Mouse (Mus musculus) testis, adult 2 months (tissue): ENCODE measurements around the gene Jund. TPM values are rescaled to one million over a fixed set of nuclear protein-coding genes. Genes with fewer than 3 reads are reported as not detected.

Experiments
- H3K27ac ChIP-seq: fragments of 200-500 bp; 2 replicates; pipeline ENCODE4 v1.5.1; 2012; ENCODE audit warnings: low read depth, low read length; ENCODE audit not compliant: control insufficient read depth, insufficient read depth
- H3K27me3 ChIP-seq: fragments of 200-500 bp; 2 replicates; pipeline ENCODE4 v1.6.1; 2012; ENCODE audit warnings: mild to moderate bottlenecking, low read length, moderate library complexity; ENCODE audit not compliant: control insufficient read depth, insufficient read depth
- H3K36me3 ChIP-seq: fragments of 200-500 bp; 2 replicates; pipeline ENCODE4 v1.6.1; 2012; ENCODE audit warnings: mild to moderate bottlenecking, low read length; ENCODE audit not compliant: control insufficient read depth, insufficient read depth
- H3K4me1 ChIP-seq: fragments of 200-500 bp; 2 replicates; pipeline ENCODE4 v1.6.1; 2012; ENCODE audit warnings: low read length; ENCODE audit not compliant: control insufficient read depth, insufficient read depth
- H3K4me3 ChIP-seq: fragments of 200-500 bp; 2 replicates; pipeline ENCODE4 v1.5.1; 2012; ENCODE audit warnings: low read depth, mild to moderate bottlenecking, low read length, moderate library complexity, mixed read lengths; ENCODE audit not compliant: control insufficient read depth
- CTCF ChIP-seq: fragments of 200-500 bp; IDR thresholded peaks from 2 replicates; pipeline ENCODE4 v1.5.1; 2012; ENCODE audit warnings: low read depth, mild to moderate bottlenecking, inconsistent platforms, low read length, moderate library complexity; ENCODE audit not compliant: control insufficient read depth, insufficient read depth, insufficient replicate concordance
- POLR2A ChIP-seq: fragments of 200-500 bp; IDR thresholded peaks from 2 replicates; pipeline ENCODE4 v1.6.1; 2012; ENCODE audit warnings: low read depth, mild to moderate bottlenecking, inconsistent platforms, low read length, moderate library complexity; ENCODE audit not compliant: control insufficient read depth
- polyA plus RNA-seq: library from polyadenylated mRNA; depleted of rRNA; stranded (reverse); fragments of >200 nt; gene quantifications from 2 replicates; pipeline ENCODE4 v1.2.3, GENCODE M21; 2012

Jund gene
- polyA plus RNA-seq, 1 experiment = 79.2 TPM

DNA sequence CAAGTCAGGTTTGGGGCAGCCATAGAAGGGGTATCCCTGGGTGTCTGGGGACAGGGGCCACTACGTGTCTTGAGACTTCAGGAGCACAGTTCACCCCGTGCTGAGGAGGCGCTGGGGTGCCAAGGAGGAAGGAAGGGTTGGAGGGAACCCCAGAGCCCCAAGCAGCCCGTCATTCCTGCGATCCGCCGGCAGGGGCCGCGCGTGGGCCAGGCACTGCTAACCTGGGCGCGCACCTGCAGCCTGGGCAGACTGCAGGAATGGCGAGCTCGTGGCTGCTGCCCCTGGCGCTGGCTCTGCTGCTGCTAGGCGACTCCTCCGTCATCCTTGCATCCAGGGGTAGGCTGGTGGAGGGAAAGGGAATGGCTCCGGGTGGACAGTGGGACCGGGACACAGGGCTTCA, 19.5 kb downstream of the Jund start, which contains the start of gene Gm3336:
Gene Gm3336 (plus strand): TSS at position 247 of the 400 bp plus-strand sequence.
- Histone ChIP-seq H3K36me3 (no peaks in the 10 kb centered on the region), H3K4me3 (no peak within 1 kb of the TSS), H3K4me1 (no peaks in the 10 kb centered on the region; the same call in 1 of the 2 replicates), H3K27ac (no peak within 1 kb of the TSS), H3K27me3 (no peaks in the 10 kb centered on the region)
- no peak for TF ChIP-seq POLR2A
- peak; percentile 83 for TF ChIP-seq CTCF

DNA sequence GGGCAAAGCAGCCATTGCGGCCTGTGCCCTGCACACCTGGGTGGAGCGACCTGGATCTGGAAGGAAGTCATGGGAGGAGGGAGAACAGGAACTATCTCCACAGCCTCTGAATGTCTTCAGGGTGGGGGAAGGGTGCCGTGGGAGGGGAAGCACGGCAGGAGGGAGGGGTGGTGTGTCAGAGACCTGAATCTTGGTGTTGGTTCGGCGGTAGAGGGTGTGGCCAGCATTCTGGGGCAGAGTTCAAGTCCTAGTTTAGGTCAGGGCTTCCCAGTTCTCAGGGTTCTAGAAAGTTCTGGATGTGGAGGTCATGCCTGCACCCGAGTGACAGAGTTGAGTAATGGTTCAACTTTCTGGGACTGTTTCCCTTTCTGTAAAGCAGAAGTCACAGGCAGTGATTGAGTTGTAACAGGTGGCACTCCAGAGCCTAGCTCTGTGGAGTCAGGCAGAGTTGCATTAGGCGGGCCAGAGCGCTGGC, 21.1 kb downstream of the Jund start:
- Histone ChIP-seq H3K36me3 (no peaks in the 10 kb centered on the region), H3K4me1 (no peaks in the 10 kb centered on the region; the same call in 1 of the 2 replicates), H3K27me3 (no peaks in the 10 kb centered on the region), H3K27ac (no peak overlapping the region), H3K4me3 (no peak overlapping the region)
- TF ChIP-seq CTCF (no peak), POLR2A (no peak)

DNA sequence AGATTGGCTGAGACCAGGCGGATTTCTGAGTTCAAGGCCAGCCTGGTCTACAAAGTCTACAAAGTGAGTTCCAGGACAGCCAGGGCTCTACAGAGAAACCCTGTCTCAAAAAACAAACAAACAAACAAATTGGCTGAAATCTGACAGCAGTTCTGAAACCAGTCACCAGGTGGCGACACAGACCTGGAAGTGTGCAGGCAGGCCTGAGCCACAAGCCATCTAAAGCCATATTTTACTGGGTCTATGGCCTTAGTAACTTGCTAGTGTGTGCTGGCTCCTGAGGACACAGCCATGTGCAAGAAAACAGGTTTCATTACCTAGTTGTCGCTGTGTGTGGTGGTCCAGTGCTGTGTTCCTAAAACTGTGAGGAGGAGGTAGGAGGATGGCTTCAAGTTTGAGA, 22.0 kb downstream of the Jund start:
- Histone ChIP-seq H3K36me3 (no peaks in the 10 kb centered on the region), H3K4me3 (no peak overlapping the region), H3K4me1 (no peaks in the 10 kb centered on the region; the same call in 1 of the 2 replicates), H3K27ac (no peak overlapping the region), H3K27me3 (no peaks in the 10 kb centered on the region)
- TF ChIP-seq CTCF (peak; percentile 87; the same call in 1 of the 2 replicates), POLR2A (no peak)

DNA sequence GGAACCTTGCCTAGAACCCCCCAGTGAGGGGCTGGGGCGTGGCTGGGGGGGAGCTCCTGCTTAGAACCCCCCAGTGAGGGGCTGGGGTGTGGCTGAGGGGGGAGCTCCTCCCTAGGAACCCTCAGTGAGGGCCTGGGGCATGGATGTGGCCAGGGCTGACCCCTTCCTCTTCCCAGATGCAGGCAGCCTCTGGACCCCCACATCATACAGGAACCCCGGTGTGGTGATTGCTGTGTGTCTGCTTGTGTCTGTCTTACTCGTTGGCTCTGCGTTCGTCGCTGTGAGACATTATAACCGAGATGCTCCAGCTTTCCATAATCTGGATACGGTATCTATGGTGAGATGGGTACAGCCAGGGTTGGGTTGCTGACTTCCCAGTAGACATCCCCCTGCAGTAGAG, 22.9 kb downstream of the Jund start:
- H3K27ac ChIP-seq = no peak overlapping the region
- no peaks in the 10 kb centered on the region for H3K27me3 ChIP-seq
- H3K36me3 ChIP-seq = no peaks in the 10 kb centered on the region
- no peak overlapping the region for H3K4me3 ChIP-seq
- no peaks in the 10 kb centered on the region; the same call in 1 of the 2 replicates for H3K4me1 ChIP-seq
- no peak for TF ChIP-seq POLR2A

DNA sequence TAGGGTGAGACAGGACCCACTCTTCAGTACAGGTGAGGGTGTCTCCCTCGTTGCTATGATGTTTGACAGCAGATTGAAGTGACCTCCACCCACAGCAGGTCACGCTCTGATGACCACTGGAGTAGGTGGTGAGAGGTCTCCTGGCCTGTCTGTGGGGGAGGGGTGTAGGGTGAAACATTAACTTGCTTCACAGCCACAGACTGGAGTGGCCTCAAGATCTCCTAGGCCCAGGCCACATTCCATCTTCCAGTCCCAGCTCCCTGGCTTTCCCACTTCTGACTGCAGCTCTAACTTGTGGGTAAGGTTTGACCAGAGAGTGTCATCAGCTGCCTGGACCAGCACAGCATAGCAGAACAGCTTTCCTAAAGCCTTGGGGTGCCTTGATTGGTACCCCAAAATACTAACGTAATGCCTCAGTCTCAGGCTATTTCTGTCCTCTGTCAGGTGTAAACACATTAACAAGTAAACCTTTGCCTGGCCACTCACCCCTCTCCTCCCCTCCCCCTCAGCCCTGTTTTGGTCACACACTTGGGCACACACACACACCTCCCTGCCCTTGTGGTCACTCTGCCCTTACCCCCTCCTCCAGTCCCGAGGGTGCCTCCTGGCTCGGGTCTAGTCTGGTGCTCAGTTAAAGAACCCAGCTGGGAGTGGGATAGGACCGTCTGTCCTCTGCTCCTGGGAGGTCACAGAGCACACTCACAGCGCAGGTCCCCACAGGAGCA, 24.9 kb downstream of the Jund start, which contains the start of gene Pde4c:
Gene Pde4c (plus strand): TSS at position 235 of the 725 bp plus-strand sequence.
- Histone ChIP-seq H3K4me3 (no peak within 1 kb of the TSS), H3K36me3 (no peaks in the 10 kb centered on the region), H3K27ac (no peak within 1 kb of the TSS), H3K27me3 (no peaks in the 10 kb centered on the region), H3K4me1 (no peaks in the 10 kb centered on the region; the same call in 1 of the 2 replicates)
- TF ChIP-seq POLR2A (no peak), CTCF (no peak)

DNA sequence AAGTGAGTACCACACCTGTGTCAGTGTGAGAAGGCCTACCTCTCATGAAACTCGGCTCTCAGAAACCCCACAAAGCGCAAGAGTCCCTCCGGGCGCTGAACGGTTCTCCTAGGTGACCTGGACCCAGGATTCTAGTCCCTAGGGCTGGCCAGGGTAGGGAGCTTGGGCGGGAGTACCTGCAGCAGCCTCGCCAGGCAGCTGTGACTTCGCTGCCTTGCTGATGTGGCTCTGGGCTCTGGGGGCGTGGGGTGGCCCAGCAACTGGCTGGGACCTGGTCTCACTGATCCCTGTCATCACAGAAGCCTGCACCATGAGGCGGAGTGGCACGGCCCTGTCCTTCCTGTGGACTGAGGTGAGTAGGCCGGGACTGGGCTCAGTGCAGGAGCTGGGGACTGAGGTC, 25.5 kb downstream of the Jund start:
- no peak overlapping the region for H3K4me3 ChIP-seq
- H3K27ac ChIP-seq = no peak overlapping the region
- TF ChIP-seq POLR2A (no peak), CTCF (no peak)
- no peaks in the 10 kb centered on the region for H3K36me3 ChIP-seq
- no peaks in the 10 kb centered on the region for H3K27me3 ChIP-seq
- no peaks in the 10 kb centered on the region; the same call in 1 of the 2 replicates for H3K4me1 ChIP-seq

DNA sequence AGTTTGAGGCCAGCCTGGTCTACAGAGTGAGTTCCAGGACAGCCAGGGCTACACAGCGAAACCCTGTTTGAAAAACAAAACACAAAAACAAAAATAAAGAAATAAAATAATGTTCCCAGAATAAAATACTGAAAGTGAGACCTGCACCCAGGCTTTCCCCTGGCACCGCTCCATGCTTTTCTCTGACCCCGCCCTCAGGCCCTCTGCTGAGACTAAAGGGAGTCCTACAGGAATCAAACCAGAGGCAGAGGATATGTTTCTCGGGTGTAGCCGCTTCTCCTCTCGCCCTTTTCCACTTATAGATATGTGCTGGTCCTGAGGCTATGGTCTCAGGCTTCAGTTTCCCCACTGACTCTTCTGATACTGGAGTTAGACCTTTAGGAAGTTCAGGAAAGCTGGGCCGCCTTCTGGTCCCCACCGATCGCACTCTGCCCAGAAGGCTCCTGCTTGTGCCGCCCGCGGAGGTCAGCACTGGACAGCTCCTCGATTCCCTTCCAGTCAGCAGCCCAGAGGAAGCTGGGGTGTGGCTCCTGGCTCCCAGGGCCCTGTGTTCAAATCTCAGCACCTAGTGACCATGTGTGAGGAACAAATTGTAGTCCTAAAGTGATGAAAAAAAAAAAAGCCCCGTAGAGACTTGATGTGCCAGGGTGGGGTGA, 27.2 kb downstream of the Jund start:
- Histone ChIP-seq H3K36me3 (no peaks in the 10 kb centered on the region), H3K4me3 (no peak overlapping the region), H3K27ac (no peak overlapping the region), H3K27me3 (no peaks in the 10 kb centered on the region), H3K4me1 (peaks cover 7% of the 10 kb centered on the region)
- TF ChIP-seq POLR2A = no peak
- no peak for TF ChIP-seq CTCF
